Mouse (Mus musculus) liver, embryonic 15.5 days (tissue): ENCODE data around the gene Gprc5d. TPM values are rescaled to one million over a fixed set of nuclear protein-coding genes. Genes with fewer than 3 reads are reported as not detected.

Experiments
- ATAC-seq: fragments of 200-750 bp; cut with Nextera tagmentation; 2 replicates; pipeline ENCODE4 v1.8.0; 2017; ENCODE audit warnings: moderate number of reproducible peaks, mild to moderate bottlenecking, moderate library complexity; ENCODE audit not compliant: insufficient read depth
- H3K27ac ChIP-seq: fragments of 300-500 bp; sonication (generic); replicated peaks from 2 replicates; pipeline ENCODE4 v1.5.1; 2015; ENCODE audit warnings: mild to moderate bottlenecking, inconsistent platforms
- H3K27me3 ChIP-seq: fragments of 300-500 bp; sonication (generic); 2 replicates; pipeline ENCODE4 v1.6.1; 2015; ENCODE audit warnings: mild to moderate bottlenecking, inconsistent platforms
- H3K36me3 ChIP-seq: fragments of 300-500 bp; sonication (generic); replicated peaks from 2 replicates; pipeline ENCODE4 v1.6.1; 2015; ENCODE audit warnings: moderate library complexity, mild to moderate bottlenecking, inconsistent platforms
- H3K4me1 ChIP-seq: fragments of 300-500 bp; sonication (generic); replicated peaks from 2 replicates; pipeline ENCODE4 v1.6.1; 2015; ENCODE audit warnings: inconsistent platforms
- H3K4me2 ChIP-seq: fragments of 300-500 bp; sonication (generic); 2 replicates; pipeline ENCODE4 v1.6.1; 2015; ENCODE audit warnings: moderate library complexity, mild to moderate bottlenecking, inconsistent platforms
- H3K4me3 ChIP-seq: fragments of 300-500 bp; sonication (generic); replicated peaks from 2 replicates; pipeline ENCODE4 v1.5.1; 2015; ENCODE audit warnings: mild to moderate bottlenecking, inconsistent platforms
- H3K9ac ChIP-seq: fragments of 300-500 bp; sonication (generic); 2 replicates; pipeline ENCODE4 v1.6.1; 2015; ENCODE audit warnings: moderate library complexity, mild to moderate bottlenecking, inconsistent platforms
- H3K9me3 ChIP-seq: fragments of 300-500 bp; sonication (generic); replicated peaks from 2 replicates; pipeline ENCODE4 v1.6.1; 2016; ENCODE audit warnings: inconsistent platforms
- WGBS: fragments of 180-500 bp; shearing (Covaris S2); methylation state at CpG from one replicate; pipeline ENCODE4 v1.1.7; 2015; ENCODE audit warnings: mixed read lengths; ENCODE audit not compliant: insufficient replicate concordance; 5-methylcytosine and 5-hydroxymethylcytosine counted together
- polyA plus RNA-seq: library from polyadenylated mRNA; unstranded; fragments of >200 nt; fragmentation: Nextera tagmentation; extraction: Ambion mirVana; gene quantifications from 2 replicates; pipeline ENCODE4 v1.2.1, GENCODE M21; 2015

The Gprc5d gene
- polyA plus RNA-seq, 1 experiment from 2014 or later: 0.15 TPM

- no peak overlapping the region for H3K4me3 ChIP-seq
- no peak overlapping the region for H3K4me2 ChIP-seq
- H3K9ac ChIP-seq: no peak overlapping the region
- no peak for ATAC-seq
- H3K9me3 ChIP-seq: no peaks in the 10 kb centered on the region
- peaks cover 84% of the 10 kb centered on the region for H3K36me3 ChIP-seq
- no peak overlapping the region for H3K27ac ChIP-seq
- no peaks in the 10 kb centered on the region for H3K4me1 ChIP-seq
- 56% methylated on average over 11 of the region's 11 CpGs for WGBS
- no peaks in the 10 kb centered on the region for H3K27me3 ChIP-seq
Observed at GRCm38 (mm10) chr6:135136439-135137161, 18.5 kb upstream of the Gprc5d start.

GRCm38 (mm10) chr6:135135735-135136134 lies 17.7 kb upstream of the Gprc5d start:
- peaks cover 75% of the 10 kb centered on the region for H3K36me3 ChIP-seq
- no peaks in the 10 kb centered on the region for H3K9me3 ChIP-seq
- no peaks in the 10 kb centered on the region for H3K27me3 ChIP-seq

GRCm38 (mm10) chr6:135133486-135133885 lies 15.4 kb upstream of the Gprc5d start:
- no peak overlapping the region for H3K4me2 ChIP-seq
- H3K36me3 ChIP-seq: peaks cover 52% of the 10 kb centered on the region
- 93% methylated on average over 9 of the region's 9 CpGs for WGBS

More at GRCm38 (mm10) chr6:135135735-135136134, 17.7 kb upstream of the Gprc5d start:
- Histone ChIP-seq H3K9ac (no peak overlapping the region), H3K4me2 (no peak overlapping the region), H3K4me3 (no peak overlapping the region), H3K27ac (no peak overlapping the region), H3K4me1 (no peaks in the 10 kb centered on the region)
- WGBS: 41% methylated on average over 4 of the region's 4 CpGs
- no peak for ATAC-seq

GRCm38 (mm10) chr6:135133086-135133485 lies 15.0 kb upstream of the Gprc5d start:
- no peak overlapping the region for H3K27ac ChIP-seq
- no peak overlapping the region for H3K4me3 ChIP-seq
- no peaks in the 10 kb centered on the region for H3K4me1 ChIP-seq
- H3K36me3 ChIP-seq: peaks cover 48% of the 10 kb centered on the region
- WGBS: 86% methylated on average over 7 of the region's 7 CpGs
- no peaks in the 10 kb centered on the region for H3K27me3 ChIP-seq
- ATAC-seq: no peak
- H3K9ac ChIP-seq: no peak overlapping the region
- H3K9me3 ChIP-seq: no peaks in the 10 kb centered on the region
- H3K4me2 ChIP-seq: no peak overlapping the region

More at GRCm38 (mm10) chr6:135133486-135133885, 15.4 kb upstream of the Gprc5d start:
- H3K9ac ChIP-seq: no peak overlapping the region
- H3K4me3 ChIP-seq: no peak overlapping the region
- H3K27me3 ChIP-seq: no peaks in the 10 kb centered on the region
- no peak for ATAC-seq
- no peaks in the 10 kb centered on the region for H3K9me3 ChIP-seq
- H3K4me1 ChIP-seq: no peaks in the 10 kb centered on the region
- H3K27ac ChIP-seq: no peak overlapping the region

GRCm38 (mm10) chr6:135124755-135125380 lies 6.8 kb upstream of the Gprc5d start:
- no peaks in the 10 kb centered on the region for H3K4me1 ChIP-seq
- 42% methylated on average over 5 of the region's 5 CpGs for WGBS
- H3K4me2 ChIP-seq: no peak overlapping the region
- no peak for ATAC-seq
- H3K4me3 ChIP-seq: no peak overlapping the region
- no peak overlapping the region for H3K9ac ChIP-seq
- H3K27ac ChIP-seq: no peak overlapping the region
- H3K27me3 ChIP-seq: no peaks in the 10 kb centered on the region
- H3K9me3 ChIP-seq: no peaks in the 10 kb centered on the region
- H3K36me3 ChIP-seq: no peaks in the 10 kb centered on the region

GRCm38 (mm10) chr6:135116479-135116878 lies 1.6 kb downstream of the Gprc5d start:
- Histone ChIP-seq H3K4me2 (no peak overlapping the region), H3K27me3 (no peaks in the 10 kb centered on the region), H3K9ac (no peak overlapping the region), H3K4me1 (no peaks in the 10 kb centered on the region), H3K4me3 (no peak overlapping the region), H3K36me3 (no peaks in the 10 kb centered on the region), H3K9me3 (no peaks in the 10 kb centered on the region), H3K27ac (no peak overlapping the region)
- WGBS: 48% methylated on average over 8 of the region's 8 CpGs
- ATAC-seq: no peak

GRCm38 (mm10) chr6:135113114-135113436 lies 5.0 kb downstream of the Gprc5d start:
- 30% methylated on average over 6 of the region's 6 CpGs for WGBS
- no peak overlapping the region for H3K9ac ChIP-seq
- H3K27me3 ChIP-seq: no peaks in the 10 kb centered on the region
- no peak overlapping the region for H3K4me3 ChIP-seq
- H3K36me3 ChIP-seq: no peaks in the 10 kb centered on the region
- no peak for ATAC-seq
- H3K9me3 ChIP-seq: no peaks in the 10 kb centered on the region
- no peak overlapping the region for H3K4me2 ChIP-seq
- H3K4me1 ChIP-seq: no peaks in the 10 kb centered on the region
- H3K27ac ChIP-seq: no peak overlapping the region

GRCm38 (mm10) chr6:135112411-135113113 lies 5.5 kb downstream of the Gprc5d start:
- ATAC-seq: no peak
- Histone ChIP-seq H3K27me3 (no peaks in the 10 kb centered on the region), H3K9me3 (no peaks in the 10 kb centered on the region), H3K4me3 (no peak overlapping the region), H3K27ac (no peak overlapping the region), H3K9ac (no peak overlapping the region), H3K4me1 (no peaks in the 10 kb centered on the region), H3K36me3 (no peaks in the 10 kb centered on the region), H3K4me2 (no peak overlapping the region)
- 20% methylated on average over 7 of the region's 7 CpGs for WGBS

GRCm38 (mm10) chr6:135107014-135107413 lies 11.1 kb downstream of the Gprc5d start:
- no peaks in the 10 kb centered on the region for H3K36me3 ChIP-seq
- no peak for ATAC-seq
- H3K9me3 ChIP-seq: no peaks in the 10 kb centered on the region
- no peak overlapping the region for H3K4me3 ChIP-seq
- no peak overlapping the region for H3K27ac ChIP-seq
- H3K4me1 ChIP-seq: no peaks in the 10 kb centered on the region
- WGBS: 61% methylated on average over 6 of the region's 6 CpGs
- no peak overlapping the region for H3K9ac ChIP-seq
- H3K4me2 ChIP-seq: no peak overlapping the region
- H3K27me3 ChIP-seq: peaks cover 6% of the 10 kb centered on the region; the same call in 1 of the 2 replicates

- ATAC-seq: no peak
- Histone ChIP-seq H3K27ac (no peak overlapping the region), H3K4me3 (no peak overlapping the region), H3K36me3 (no peaks in the 10 kb centered on the region), H3K4me1 (no peaks in the 10 kb centered on the region), H3K4me2 (no peak overlapping the region), H3K9me3 (no peaks in the 10 kb centered on the region), H3K9ac (no peak overlapping the region), H3K27me3 (peaks cover 6% of the 10 kb centered on the region; the same call in 1 of the 2 replicates)
- 47% methylated on average over 5 of the region's 5 CpGs for WGBS
Observed at GRCm38 (mm10) chr6:135102736-135103303, 15.3 kb downstream of the Gprc5d start.
